In the genomic region with DNA sequence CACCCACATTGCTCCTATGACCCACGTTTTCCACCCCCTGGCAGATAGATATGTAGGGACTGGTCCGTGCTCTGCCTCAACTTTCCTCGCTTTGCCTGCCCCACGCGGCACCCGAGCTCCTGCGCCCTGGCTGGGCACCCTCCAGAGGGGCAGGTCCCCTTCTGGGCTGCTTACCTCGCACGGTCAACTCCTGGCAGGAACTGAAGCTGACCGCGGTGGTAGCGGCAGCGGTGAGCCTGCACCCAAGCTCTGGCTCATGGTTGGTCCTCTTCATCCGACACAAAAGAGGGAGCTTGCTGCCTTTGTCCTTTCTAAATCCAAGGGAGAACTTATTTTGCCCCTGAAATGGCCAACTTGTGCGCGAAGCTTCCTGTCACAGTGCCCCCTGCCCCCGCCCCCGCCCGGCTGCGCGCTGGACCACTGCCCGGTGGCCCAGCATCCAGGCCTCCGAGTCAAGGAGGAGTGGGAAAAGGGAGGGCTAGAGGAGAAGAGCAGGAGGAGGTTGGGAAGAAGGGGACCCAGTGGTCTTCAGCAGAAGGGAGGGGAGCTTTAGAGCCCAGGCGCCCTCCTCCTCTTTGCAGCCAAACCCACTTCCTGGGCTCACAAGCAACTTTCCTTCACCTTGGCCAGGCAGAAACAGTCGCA, we compare ENCODE assay signal across 9 mouse cellular contexts. TPM values are rescaled to one million over a fixed set of nuclear protein-coding genes. Genes with fewer than 3 reads are reported as not detected.
A peak's percentile ranks its signal among the peaks of the same experiment; 100 is the strongest.
DNase-seq lines count a peak whose midpoint lies in the region; ATAC-seq and TF ChIP-seq lines count a peak whose summit lies in the region.
"Had no signal": no experiment of that assay in that cellular context is flagged by ENCODE, and none has a peak within 500 bp of the region (broad histone marks: within the 10 kb centered on the region; RNA-seq: fewer than 3 reads in every experiment).

Gene Grm3, minus strand, starts transcription at position 215 of the 645 bp plus-strand sequence.

- ATAC-seq in forebrain, embryonic 11.5 days (replicated peaks; ENCODE audit: low FRiP score): peak; percentile 40
- peak; percentile 63 for ATAC-seq in midbrain, embryonic 14.5 days (ENCODE audit: low FRiP score, low TSS enrichment)

- TF ChIP-seq POLR2A in kidney, adult 2 months (IDR thresholded peaks at IDR 0.05; ENCODE audit: low read depth, low read length): no peak
- no peak for TF ChIP-seq POLR2A in bone marrow macrophage, adult 2 months (IDR thresholded peaks at IDR 0.05; ENCODE audit: borderline replicate concordance, low read depth, low read length)

- no peaks in the 10 kb centered on the region for H3K36me3 ChIP-seq in kidney, adult 2 months (ENCODE audit: control insufficient read depth, insufficient read depth, low read length)
- no peaks in the 10 kb centered on the region for H3K36me3 ChIP-seq in forebrain, embryonic 11.5 days (ENCODE audit: control insufficient read depth, insufficient read depth, low read length)
- H3K36me3 ChIP-seq in midbrain, embryonic 14.5 days (ENCODE audit: control insufficient read depth, insufficient read depth, low read length): no peaks in the 10 kb centered on the region

- H3K4me3 ChIP-seq in kidney, adult 2 months (ENCODE audit: insufficient read depth, low read depth, low read length): peak within 1 kb of the TSS; percentile 8; the same call in 1 of the 2 replicates
- H3K4me3 ChIP-seq in bone marrow macrophage, adult 2 months (ENCODE audit: insufficient read depth, low read length): 0 out of 2 replicates have a peak within 1 kb of the TSS, but pooled peaks have one; percentile 3
- peak within 1 kb of the TSS; percentile 43 for H3K4me3 ChIP-seq in forebrain, embryonic 11.5 days (ENCODE audit: low read depth, low read length)
- peak within 1 kb of the TSS; percentile 66 for H3K4me3 ChIP-seq in midbrain, embryonic 14.5 days (replicated peaks; ENCODE audit: low read depth, low read length)

- H3K9ac ChIP-seq in forebrain, embryonic 11.5 days (ENCODE audit: low read length): peak within 1 kb of the TSS; percentile 55
- H3K9ac ChIP-seq in midbrain, embryonic 14.5 days (replicated peaks; ENCODE audit: low read length): peak within 1 kb of the TSS; percentile 79

- H3K4me1 ChIP-seq in kidney, adult 2 months (ENCODE audit: control insufficient read depth, insufficient read depth, low read length): no peaks in the 10 kb centered on the region; the same call in 1 of the 2 replicates
- no peaks in the 10 kb centered on the region for H3K4me1 ChIP-seq in bone marrow macrophage, adult 2 months (ENCODE audit: control insufficient read depth, insufficient read depth, low read length)
- no peaks in the 10 kb centered on the region; the same call in none of the 2 replicates for H3K4me1 ChIP-seq in forebrain, embryonic 11.5 days (replicated peaks; ENCODE audit: control insufficient read depth, insufficient read depth, low read length)
- H3K4me1 ChIP-seq in midbrain, embryonic 14.5 days (ENCODE audit: control insufficient read depth, insufficient read depth, low read length): peaks cover 27% of the 10 kb centered on the region

- H3K27ac ChIP-seq in kidney, adult 2 months (ENCODE audit: insufficient read depth, low read depth, low read length): no peak within 1 kb of the TSS
- no peak within 1 kb of the TSS for H3K27ac ChIP-seq in bone marrow macrophage, adult 2 months (ENCODE audit: insufficient read depth, low read depth, low read length)
- H3K27ac ChIP-seq in forebrain, embryonic 11.5 days (ENCODE audit: low read depth, low read length): no peak within 1 kb of the TSS
- peak within 1 kb of the TSS; percentile 78 for H3K27ac ChIP-seq in midbrain, embryonic 14.5 days (replicated peaks; ENCODE audit: low read depth, low read length)

- peak within 1 kb of the TSS; percentile 91 for H3K4me2 ChIP-seq in forebrain, embryonic 11.5 days (ENCODE audit: low read depth, low read length, severe bottlenecking)
- H3K4me2 ChIP-seq in midbrain, embryonic 14.5 days (ENCODE audit: low read length): peak within 1 kb of the TSS; percentile 93

- no peaks in the 10 kb centered on the region for H3K27me3 ChIP-seq in kidney, adult 2 months (replicated peaks; ENCODE audit: control insufficient read depth, insufficient read depth, low read length)
- peaks cover 9% of the 10 kb centered on the region for H3K27me3 ChIP-seq in forebrain, embryonic 11.5 days (ENCODE audit: control insufficient read depth, insufficient read depth, low read length)
- no peaks in the 10 kb centered on the region; the same call in 1 of the 2 replicates for H3K27me3 ChIP-seq in midbrain, embryonic 14.5 days (ENCODE audit: control insufficient read depth, insufficient read depth, low read length)

- 2% methylated on average over 25 of the region's 25 CpGs for WGBS in kidney, adult 2 months
- 2% methylated on average over 25 of the region's 25 CpGs for WGBS in forebrain, embryonic 11.5 days
- under 1% methylated on average over 25 of the region's 25 CpGs for WGBS in midbrain, embryonic 14.5 days

- DNase-seq in kidney, adult 2 months: no peak
- DNase-seq in kidney, adult 18-20 months: no peak
- DNase-seq in forebrain, embryonic 11.5 days (ENCODE audit: low spot score): peak; percentile 63
- DNase-seq in layer of hippocampus, adult 8-10 months (ENCODE audit: low spot score in 2 of 2): peak; percentile 24 to 35
- DNase-seq in midbrain, embryonic 14.5 days: peak; percentile 62
- DNase-seq in urinary bladder, postnatal 4 days (ENCODE audit: low spot score in 2 of 2): no peak
- no peak for DNase-seq in spleen, postnatal 10 days (ENCODE audit: low spot score in 2 of 2)

- H3K9me3 ChIP-seq in forebrain, embryonic 11.5 days (ENCODE audit: control insufficient read depth, low read length): no peaks in the 10 kb centered on the region
- no peaks in the 10 kb centered on the region for H3K9me3 ChIP-seq in midbrain, embryonic 14.5 days (ENCODE audit: control insufficient read depth, low read length)

- TF ChIP-seq CTCF in kidney, adult 2 months (conservative IDR thresholded peaks at IDR 0.05; ENCODE audit: insufficient read depth, insufficient read length, low read depth, low read length): no peak
- TF ChIP-seq CTCF in bone marrow macrophage, adult 2 months (IDR thresholded peaks at IDR 0.05; ENCODE audit: low read depth, low read length): no peak

RNA-seq across cellular contexts. Expression of gene Grm3, which starts in this region (rescaled TPM):
- polyA plus RNA-seq in kidney, adult 2 months (2012; rRNA removed): 0.05 TPM in 1 of 2 replicates, not detected in the other
- not detected in 2 replicates for polyA plus RNA-seq in bone marrow macrophage, adult 2 months (2012; ENCODE audit: insufficient read depth, insufficient read length, missing spikeins)
- 0.51 and 0.89 TPM in 2 replicates for polyA plus RNA-seq in forebrain, embryonic 11.5 days (2014; fragmentation: Nextera tagmentation; extraction: Ambion mirVana)
- 10 to 100 TPM; 59.9 to 75.7 (median 64.0) TPM for total RNA-seq in layer of hippocampus, adult 8-10 months (2022)
- polyA plus RNA-seq in midbrain, embryonic 14.5 days (2014; fragmentation: Nextera tagmentation; extraction: Ambion mirVana): 34.9 and 39.1 TPM in 2 replicates
- total RNA-seq: liver, adult 2 months had no signal
- polyA plus RNA-seq: liver, adult 2 months had no signal

Comparison
In these comparisons a context has a peak if more than half of its experiments do, and no peak if none do; other contexts are left out.
1. RNA of gene Grm3 (polyA plus RNA-seq): 34.9 to 39.1 TPM in midbrain, embryonic 14.5 days; 0.51 to 0.89 TPM in forebrain, embryonic 11.5 days, 0.05 TPM in kidney, adult 2 months and not detected in bone marrow macrophage, adult 2 months; every median in the first group is over 10 times any median in the second.
2. Peak in DNase-seq, ATAC-seq, H3K4me3 ChIP-seq, H3K9ac ChIP-seq and H3K4me2 ChIP-seq in forebrain, embryonic 11.5 days; RNA of the gene not detected or under 1 TPM.
3. DNase-seq: peak in layer of hippocampus, adult 8-10 months (2 of 2) and midbrain, embryonic 14.5 days (single experiment); none in kidney, adult 2 months (single experiment), kidney, adult 18-20 months (single experiment), urinary bladder, postnatal 4 days (0 of 2) and spleen, postnatal 10 days (0 of 2).
4. H3K4me3 ChIP-seq: peak in every context shown above with its lines; median percentile 66 in midbrain, embryonic 14.5 days; 43 in forebrain, embryonic 11.5 days; 8 in kidney, adult 2 months; 3 in bone marrow macrophage, adult 2 months.